Mouse (Mus musculus) kidney, postnatal 4 days (tissue): ENCODE measurements at regions not wholly inside any gene's neighbourhood (a gene's known extent, or its start where the extent isn't known, plus 50 kb on each side); places are given as distances from the start of the nearest gene placed in this dataset.
A peak's percentile ranks its signal among the peaks of the same experiment; 100 is the strongest.

Experiments
- DNase-seq, 2 experiments: peaks; one replicate each; pipeline ENCODE4 v3.0.0; 2021; ENCODE audit warnings: mixed read lengths in 2 of 2

DNA sequence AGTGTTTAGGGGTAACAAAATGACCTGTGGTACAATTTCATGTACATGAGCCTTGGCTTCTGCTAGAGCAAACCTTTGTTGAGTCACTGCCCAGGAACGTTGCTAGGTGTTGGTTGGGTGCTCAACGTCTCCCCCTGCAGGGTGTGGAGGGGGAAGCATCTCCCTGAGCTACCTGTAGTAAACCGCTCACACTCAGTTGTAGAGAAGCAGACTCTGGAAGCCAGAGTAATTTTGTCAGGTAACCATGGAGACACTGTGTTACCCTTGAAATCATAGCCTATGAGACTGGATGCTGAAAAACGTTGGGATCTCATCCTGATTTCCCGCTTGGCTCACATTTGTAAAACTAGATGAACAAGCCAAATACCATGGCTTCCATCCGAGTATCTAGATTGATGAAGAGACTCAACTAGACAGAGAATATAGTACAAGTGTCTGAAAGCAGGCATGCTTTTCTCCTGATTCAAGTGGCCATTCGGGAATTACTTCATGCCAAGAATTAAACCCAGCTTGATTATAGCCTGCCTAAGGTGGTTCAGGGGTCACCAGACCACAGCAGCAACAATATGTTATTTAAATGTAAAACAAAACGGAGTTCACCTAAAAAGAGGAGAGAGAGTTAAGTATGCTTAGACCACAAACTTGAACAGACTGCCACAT is 63.7 kb upstream of the Ctla4 start:
- peak; percentile 60 to 67 for DNase-seq

- no peak for DNase-seq
Observed at GRCm38 (mm10) chr1:60824218-60825125, 62.3 kb upstream of the Ctla4 start.

- no peak for DNase-seq
Observed at GRCm38 (mm10) chr1:60825256-60826186, 61.3 kb upstream of the Ctla4 start.

DNA sequence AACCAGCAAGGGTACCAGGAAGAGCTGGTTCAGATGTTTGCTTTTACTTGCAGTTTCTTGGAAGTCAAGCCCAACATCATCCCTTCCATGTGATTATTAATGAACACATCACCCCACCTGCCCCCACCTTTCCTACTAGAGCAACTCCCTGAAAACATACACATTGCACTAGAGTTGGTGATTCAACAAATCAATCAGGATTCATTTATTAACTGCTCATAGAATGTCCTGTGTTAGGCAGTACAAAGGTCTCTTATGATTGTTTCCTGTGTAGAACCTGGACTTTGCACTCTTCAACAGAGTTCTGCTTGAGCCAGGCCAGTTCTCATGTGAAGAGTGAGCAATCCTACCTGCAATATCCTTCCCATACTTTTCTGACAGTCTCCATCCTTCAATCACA is 59.8 kb upstream of the Ctla4 start:
- no peak for DNase-seq

- no peak for DNase-seq
Observed at GRCm38 (mm10) chr1:60828152-60828551, 58.6 kb upstream of the Ctla4 start.

DNA sequence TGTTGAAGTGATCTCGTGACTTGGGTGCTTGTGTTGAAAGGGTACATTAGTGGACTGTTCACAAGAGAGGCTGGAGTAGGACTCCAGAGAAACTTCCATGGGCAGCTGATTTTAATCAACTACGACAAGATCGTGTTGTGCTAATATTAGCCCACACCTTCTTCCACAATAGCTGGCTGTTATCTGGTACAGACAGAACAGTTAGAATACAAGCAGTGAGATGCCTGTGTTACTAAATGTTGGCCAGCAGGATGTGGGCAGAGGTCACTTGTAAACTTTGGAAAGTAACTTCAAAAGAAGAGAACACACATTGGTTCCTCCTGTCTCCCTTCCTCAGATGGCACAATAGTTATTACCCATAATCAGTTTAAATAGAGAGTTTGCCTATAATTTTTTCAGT is 57.0 kb upstream of the Ctla4 start:
- no peak for DNase-seq

GRCm38 (mm10) chr1:60833668-60834067 is 53.1 kb upstream of the Ctla4 start:
- DNase-seq: no peak
